In the genomic region with DNA sequence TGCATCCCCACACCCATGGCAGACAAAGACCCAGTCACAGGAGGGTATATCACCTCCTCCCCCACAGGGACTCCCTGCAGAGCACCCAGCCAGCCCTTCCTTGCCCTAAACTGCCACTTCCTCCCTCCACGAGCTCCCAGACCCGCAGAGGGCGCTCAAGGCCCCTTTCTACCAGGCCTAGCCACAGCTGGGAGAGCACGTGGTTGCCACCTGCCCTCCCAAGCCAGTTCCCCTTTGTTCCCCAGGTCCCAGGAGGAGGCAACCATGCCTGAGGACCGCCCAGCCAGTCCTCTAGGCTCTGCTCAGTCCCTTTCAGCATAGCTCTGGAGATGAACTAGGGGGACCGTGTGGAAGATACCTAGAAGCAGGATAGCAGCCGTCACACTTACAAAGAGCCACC, we compare ENCODE assay signal across 8 mouse cellular contexts. TPM values are rescaled to one million over a fixed set of nuclear protein-coding genes. Genes with fewer than 3 reads are reported as not detected.
A peak's percentile ranks its signal among the peaks of the same experiment; 100 is the strongest.
DNase-seq lines count a peak whose midpoint lies in the region; ATAC-seq and TF ChIP-seq lines count a peak whose summit lies in the region.

No protein-coding gene starts in this region.

- ATAC-seq in hindbrain, postnatal 0 days: peak; percentile 33
- peak; percentile 96 for ATAC-seq in megakaryocyte, adult 5-6 weeks (ENCODE audit: poor library complexity, severe bottlenecking)

- H3K36me3 ChIP-seq in hindbrain, postnatal 0 days (ENCODE audit: insufficient read depth, low read length): no peaks in the 10 kb centered on the region

- no peak overlapping the region for H3K4me3 ChIP-seq in hindbrain, postnatal 0 days (ENCODE audit: low read length)

- no peak overlapping the region for H3K9ac ChIP-seq in hindbrain, postnatal 0 days (replicated peaks; ENCODE audit: low read length)

- 0 out of 2 replicates have a peak overlapping the region, but pooled peaks have one; percentile 27 for H3K27ac ChIP-seq in hindbrain, postnatal 0 days

- peak; percentile 73 for TF ChIP-seq CTCF in hindbrain, postnatal 0 days (IDR thresholded peaks at IDR 0.05; ENCODE audit: low read depth)

- peak; percentile 63 for DNase-seq in cerebellum, adult 11-12 months
- no peak for DNase-seq in cerebellum, adult 8-10 months
- DNase-seq in cerebellum, adult 9-11 months: peak; percentile 66
- peak; percentile 71 to 73 for DNase-seq in frontal cortex, postnatal 36 days (ENCODE audit: low spot score in 2 of 2)
- DNase-seq in hindbrain, postnatal 0 days (ENCODE audit: low spot score): peak; percentile 74
- DNase-seq in left cerebral cortex, adult 18-20 months (ENCODE audit: low spot score in 2 of 2): peak; percentile 80
- peak; percentile 81 for DNase-seq in spleen, adult 12 weeks (ENCODE audit: low spot score)

- H3K4me1 ChIP-seq in hindbrain, postnatal 0 days (ENCODE audit: insufficient read depth, low read length): peaks cover 12% of the 10 kb centered on the region

- WGBS in hindbrain, postnatal 0 days: 12% methylated on average over 7 of the region's 7 CpGs

- no peaks in the 10 kb centered on the region for H3K9me3 ChIP-seq in hindbrain, postnatal 0 days (ENCODE audit: low read length)

- no peaks in the 10 kb centered on the region for H3K27me3 ChIP-seq in hindbrain, postnatal 0 days (ENCODE audit: insufficient read depth, low read length)

- H3K4me2 ChIP-seq in hindbrain, postnatal 0 days (ENCODE audit: low read depth, low read length): no peak overlapping the region

RNA-seq across cellular contexts. Expression of a gene that starts 17.1 kb away (rescaled TPM):
- 619 and 723 TPM in 2 replicates for total RNA-seq in hindbrain, postnatal 0 days (2014; rRNA removed)
- polyA plus RNA-seq in hindbrain, postnatal 0 days (2015; fragmentation: Nextera tagmentation; extraction: Ambion mirVana): 1,399 and 1,474 TPM in 2 replicates
- total RNA-seq in left cerebral cortex, adult 18-20 months (2021): 100 to 1,000 TPM; 356 to 357 TPM
- 3,234 and 3,618 TPM in 2 replicates for total RNA-seq in megakaryocyte, adult 5-6 weeks (2015)
- 4,288 and 4,305 TPM in 2 replicates for total RNA-seq in megakaryocyte, adult 5-6 weeks (2017)
